Mouse (Mus musculus): ENCODE measurements at regions not wholly inside any gene's neighbourhood (a gene's known extent, or its start where the extent isn't known, plus 50 kb on each side); places are given as distances from the start of the nearest gene placed in this dataset.
A peak's percentile ranks its signal among the peaks of the same experiment; 100 is the strongest.

DNA sequence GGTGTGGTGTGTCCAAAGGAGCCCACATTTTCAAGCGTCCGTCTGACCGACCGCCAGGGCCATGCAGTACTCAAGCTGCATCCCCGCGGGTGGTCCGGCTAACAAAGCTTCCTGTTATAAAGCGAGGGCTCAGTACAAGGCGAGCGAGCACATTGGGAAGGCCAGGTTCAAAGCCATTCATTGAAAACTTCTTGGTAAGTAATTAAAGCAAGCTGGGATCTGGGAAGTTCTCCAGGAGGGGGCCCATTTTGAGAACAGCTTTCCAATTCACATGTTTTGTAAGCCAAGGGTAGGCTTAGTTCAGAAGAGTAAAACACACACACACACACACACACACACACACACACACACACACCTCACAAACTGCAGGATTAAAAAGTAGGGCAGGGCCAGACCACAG is 57.3 kb upstream of the Prep start:
- DNase-seq (ENCODE audit: low spot score in 2 of 2) = peak in 1 of 2 experiments; percentile 51

DNA sequence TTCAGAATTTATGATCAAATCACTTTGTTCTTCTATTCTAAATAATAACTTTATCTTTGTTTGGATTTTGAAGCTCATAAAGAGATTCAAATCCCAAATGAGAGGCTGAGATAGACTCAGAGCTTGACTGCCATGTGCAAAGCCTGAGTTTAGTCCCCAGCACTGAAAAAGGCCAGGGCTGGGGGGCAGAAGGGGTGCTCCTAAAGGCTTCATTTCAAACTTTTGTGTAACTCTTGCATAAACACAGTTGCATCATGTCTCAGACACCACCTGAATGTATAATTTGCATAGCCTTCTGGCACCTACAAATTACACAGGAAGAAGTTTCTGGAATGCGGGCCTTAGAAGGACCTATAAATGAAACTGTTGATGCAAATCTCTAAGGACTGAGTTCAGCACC is 57.8 kb upstream of the Prep start:
- no peak for DNase-seq (ENCODE audit: low spot score in 2 of 2)

DNA sequence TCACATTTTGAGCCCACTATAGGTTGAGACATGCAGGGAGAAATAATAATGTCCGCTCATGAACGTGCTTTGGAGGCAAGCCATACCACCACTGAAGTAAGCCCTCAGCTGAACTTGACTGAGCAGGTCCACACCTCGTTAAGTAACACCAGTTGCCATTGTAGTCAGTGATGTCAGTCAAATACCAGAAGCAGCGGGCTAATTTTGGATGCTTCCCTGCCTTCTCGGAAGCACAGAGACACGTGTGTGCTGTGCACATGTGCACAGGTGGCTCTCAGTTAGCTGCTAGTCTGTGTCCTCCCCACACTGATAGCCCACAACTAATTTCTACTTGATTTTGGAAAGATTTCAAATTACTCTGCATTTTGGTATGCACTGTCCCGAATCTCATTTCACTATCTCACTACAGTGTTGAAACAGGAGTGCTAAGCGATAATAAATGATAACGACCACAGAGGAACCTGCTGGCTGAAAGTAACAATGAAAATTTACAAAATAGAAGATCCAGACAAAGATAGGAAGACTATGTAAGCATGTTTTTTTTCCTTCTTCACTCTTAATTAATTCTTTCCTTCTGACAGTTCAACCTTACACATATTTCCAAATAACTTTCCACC is 62.9 kb upstream of the Prep start:
- DNase-seq (ENCODE audit: low spot score in 2 of 2) = no peak

DNA sequence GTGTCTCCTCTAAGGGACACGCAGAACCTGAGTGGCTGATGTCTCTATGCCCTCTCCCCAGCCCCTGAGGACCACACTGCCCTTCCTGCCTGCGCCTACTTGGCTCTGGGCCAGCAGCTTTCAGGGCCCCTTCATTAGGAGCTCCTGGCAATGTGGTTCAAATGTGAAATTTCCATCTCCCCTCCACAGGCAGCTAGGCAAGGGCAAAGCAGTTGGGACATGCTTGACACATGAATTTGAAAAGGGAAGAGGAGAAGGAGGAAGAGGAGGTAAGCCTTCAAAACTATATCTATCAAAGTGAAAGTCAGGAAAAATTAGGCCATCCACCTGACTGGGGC is 63.7 kb upstream of the Prep start:
- no peak for DNase-seq (ENCODE audit: low spot score in 2 of 2)

DNA sequence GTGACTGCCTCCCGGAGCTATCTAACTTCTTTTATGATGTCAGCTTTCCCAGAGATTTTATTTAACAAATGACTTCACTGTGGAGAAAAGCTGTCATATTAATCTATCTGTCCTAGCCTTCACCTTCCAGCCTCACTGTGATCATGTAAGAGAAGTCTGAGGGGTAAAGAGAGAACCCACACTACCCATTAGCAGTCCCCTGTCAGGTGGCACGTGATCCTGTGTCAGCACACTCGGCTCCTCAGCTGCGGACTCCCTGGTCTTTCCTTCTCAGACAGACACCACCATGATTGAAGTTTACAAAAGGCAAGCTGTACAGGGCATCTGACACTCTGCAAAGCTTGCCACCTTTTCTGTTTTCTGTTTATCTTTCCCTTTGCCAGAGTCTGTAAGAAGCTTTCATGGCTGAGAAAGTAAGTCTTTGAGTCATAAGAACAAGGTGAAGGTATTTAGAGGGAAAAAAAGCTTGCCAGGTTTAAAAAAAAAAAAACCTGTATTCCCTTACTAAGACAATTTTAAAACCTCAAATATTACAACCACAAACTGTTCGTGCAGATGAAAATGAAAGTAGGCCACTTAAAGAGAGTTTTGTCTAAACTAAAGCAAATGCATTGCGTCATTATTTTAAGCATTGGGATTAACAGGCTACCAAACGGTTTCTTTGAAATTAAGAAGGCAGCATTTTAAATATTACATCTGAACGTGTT is 64.2 kb upstream of the Prep start:
- DNase-seq (ENCODE audit: low spot score in 2 of 2) = no peak

DNA sequence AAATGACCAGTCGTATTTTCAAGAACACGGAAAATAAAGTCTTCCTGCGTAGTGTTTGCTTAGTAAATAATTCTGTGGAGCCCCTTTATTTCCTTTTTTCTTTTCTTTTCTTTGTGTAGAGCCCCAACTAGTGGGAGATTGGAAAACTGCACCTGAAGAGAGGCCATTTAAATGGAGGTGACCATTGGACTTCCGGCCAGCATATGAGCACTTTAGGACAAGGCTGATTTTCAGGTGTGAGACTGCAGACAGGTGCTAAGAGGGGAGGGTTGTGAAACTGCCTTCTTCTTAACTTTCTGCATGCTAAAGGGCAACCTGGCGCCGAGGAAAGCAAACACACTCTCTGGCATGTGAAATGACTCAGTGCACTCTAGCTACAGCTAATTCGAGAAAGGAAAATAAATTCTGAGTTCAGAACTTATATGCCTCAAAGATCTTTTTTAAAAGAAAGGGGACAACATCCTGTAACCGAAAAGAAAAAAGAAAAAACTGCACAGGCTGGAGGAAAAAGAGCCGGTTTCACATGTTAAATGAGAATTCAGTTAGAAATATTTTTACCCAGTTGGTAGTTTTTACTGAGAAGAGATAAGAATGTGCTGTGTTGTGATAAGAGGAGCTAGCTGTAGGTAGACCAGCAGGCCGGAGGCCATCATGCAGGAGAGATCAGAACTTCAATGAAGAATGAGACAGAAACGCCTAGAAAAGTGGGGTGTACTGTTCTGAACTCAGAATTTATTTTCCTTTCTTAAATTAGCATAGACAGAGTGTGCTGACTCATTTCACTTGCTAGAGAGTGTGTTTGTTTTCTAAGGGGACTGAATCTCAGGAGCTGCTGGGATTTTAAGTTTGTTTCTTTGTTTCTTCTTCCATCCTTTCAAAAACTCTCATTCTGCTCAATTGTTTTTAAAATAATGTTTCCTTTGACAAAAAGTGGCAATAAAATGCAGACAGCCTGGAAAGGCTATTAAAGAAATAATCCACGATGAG is 65.8 kb upstream of the Prep start:
- peak in 1 of 2 experiments; percentile 63 for DNase-seq (ENCODE audit: low spot score in 2 of 2)

DNA sequence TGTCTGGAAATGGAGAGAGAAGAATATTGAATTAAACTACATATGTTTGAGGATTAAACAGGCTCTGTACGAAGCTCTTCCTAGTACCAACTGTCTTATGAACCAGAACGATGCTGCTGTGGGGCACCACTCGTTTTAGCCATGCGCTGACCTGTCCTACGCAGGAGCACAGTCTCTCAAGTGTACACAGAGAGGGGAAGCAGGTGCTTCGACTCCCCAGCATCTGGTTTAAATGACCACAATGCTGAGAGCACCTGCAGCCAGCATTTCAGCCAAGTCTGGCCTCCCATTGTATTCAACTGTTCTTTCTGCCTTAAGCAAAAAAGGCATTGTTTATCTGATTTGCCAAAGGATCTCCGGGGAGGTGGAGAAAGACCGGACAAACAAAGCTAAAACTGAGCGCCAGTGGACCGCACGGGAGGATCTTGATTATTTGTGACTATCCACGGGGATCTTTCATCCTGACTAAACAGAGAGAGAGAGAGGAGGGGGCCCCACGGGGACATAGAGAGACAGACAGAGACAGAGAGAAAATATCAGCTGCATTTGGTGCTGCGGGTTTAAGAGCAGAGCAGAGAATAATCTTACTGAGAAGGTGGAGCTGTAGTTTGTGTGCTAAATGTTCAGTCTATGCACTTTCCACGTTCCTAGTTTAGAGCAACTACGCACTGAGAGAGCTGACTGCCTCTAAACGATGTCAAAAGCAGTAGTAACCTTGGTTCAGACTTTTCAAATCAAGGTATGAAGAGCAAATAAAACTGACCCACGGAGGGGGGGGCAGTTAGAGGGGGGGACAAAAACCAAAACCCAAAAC is 66.8 kb upstream of the Prep start:
- DNase-seq (ENCODE audit: low spot score in 2 of 2) = no peak

DNA sequence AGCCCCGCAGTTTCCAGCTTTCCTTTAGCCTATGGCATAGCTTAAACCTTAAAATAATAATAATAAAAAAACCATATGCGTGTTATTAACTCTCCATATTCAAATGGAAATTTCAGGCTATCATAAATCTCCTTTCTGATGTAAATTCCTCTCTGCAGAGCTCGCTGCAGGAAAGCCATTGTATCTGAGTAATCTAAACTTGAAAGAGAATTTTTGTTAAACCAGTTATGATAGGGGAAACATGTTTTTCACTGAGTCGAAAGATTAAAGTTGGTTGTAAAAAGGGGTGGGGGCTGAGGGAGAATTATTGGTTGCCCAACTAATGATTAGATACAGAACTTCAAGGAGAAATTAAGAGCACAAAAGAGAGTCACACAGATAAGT is 69.1 kb upstream of the Prep start:
- no peak for DNase-seq (ENCODE audit: low spot score in 2 of 2)

DNA sequence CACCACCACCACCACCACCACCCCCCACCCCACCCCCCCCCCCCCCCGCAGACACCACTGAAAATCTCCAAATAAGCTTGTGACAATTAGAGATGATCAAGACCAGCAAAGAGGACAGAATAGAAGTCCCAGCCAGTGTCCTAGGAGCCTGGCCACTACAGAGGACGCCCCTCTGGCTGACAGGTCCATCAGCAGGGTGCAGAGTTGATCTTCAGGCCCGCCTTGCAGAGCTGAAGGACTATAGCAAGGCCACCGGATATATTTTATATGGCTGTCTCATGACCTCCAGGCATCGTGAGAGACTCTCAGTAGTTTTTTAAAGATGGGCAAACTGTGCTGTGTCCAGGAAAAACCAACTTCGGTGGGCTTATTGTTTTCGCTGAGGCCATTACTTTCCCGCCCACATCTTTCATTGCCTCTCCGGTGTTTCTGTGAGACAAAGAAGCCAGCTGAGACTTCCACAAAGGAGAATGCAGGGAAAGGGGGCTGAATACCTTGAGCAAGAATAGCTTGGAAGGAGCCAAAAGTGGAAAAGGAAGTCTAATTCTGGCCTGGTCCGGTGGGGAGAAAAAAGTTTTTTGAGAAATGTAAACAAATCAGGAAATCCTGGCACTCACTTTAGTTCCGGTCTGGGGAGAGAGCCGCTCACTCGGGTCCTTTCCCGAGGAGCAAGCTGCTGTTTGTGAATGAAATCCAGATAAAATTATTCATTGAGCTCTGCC is 69.7 kb upstream of the Prep start:
- no peak for DNase-seq (ENCODE audit: low spot score in 2 of 2)

DNA sequence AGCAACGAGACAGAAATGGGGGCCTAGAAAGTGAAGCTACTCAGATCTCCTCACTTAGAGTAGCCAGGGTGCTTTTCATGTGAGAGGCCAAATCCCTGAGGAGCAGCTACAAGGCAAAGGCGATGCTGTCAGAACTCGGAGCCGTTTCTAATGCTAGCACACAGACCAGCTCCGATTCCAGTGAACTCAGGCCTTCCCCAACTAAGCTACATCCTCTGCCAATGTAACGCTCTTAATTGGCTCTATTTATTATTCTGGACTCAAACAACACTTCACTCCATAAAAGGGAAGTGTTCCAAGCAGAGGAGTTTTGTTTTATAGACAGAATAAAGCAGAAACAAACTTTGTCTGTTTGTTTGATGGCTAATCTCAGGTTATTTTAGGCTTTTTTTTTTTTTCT is 71.2 kb upstream of the Prep start:
- no peak for DNase-seq (ENCODE audit: low spot score in 2 of 2)

DNA sequence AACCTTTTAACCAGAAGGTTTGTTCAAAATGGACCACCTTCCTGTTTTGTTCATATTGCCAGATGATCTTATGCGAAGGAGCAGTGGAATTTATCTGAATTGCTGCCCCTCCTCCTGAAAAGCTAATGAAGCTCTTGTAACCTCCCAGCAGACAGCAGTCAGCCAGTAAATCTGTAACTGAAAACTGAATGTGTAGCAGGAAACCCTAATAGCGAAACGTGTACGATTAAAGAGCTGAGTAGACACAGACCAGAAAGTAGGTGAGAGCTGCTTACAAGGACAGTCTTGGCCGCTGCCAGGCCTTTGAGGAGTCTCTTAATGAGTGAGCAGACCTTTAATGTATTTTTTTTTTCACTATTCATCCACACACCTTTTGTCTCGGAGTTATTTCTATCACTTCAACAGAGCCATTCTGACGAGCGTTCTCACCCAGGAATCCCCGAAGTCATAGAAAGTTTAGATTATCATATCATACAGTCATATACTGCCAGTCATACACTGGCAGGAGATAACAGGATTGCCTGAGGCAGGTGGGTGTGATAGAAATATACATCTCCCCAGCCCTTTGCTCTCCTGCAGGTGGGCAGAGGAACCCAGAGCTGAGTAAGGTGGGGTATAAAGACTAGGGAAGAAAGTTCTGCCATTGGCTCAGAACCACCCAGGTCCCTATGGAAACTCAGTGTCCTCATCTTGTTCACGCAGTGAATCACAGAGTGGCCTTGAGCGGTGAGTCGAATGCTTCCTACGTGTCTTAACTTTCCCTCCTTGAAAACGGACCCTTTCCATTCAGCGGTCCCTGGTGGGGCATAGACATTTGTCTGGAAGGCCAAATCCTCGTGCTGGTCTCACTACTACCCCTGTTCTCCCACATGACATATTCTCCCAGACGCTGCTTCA is 72.4 kb upstream of the Prep start:
- DNase-seq (ENCODE audit: low spot score in 2 of 2) = no peak

DNA sequence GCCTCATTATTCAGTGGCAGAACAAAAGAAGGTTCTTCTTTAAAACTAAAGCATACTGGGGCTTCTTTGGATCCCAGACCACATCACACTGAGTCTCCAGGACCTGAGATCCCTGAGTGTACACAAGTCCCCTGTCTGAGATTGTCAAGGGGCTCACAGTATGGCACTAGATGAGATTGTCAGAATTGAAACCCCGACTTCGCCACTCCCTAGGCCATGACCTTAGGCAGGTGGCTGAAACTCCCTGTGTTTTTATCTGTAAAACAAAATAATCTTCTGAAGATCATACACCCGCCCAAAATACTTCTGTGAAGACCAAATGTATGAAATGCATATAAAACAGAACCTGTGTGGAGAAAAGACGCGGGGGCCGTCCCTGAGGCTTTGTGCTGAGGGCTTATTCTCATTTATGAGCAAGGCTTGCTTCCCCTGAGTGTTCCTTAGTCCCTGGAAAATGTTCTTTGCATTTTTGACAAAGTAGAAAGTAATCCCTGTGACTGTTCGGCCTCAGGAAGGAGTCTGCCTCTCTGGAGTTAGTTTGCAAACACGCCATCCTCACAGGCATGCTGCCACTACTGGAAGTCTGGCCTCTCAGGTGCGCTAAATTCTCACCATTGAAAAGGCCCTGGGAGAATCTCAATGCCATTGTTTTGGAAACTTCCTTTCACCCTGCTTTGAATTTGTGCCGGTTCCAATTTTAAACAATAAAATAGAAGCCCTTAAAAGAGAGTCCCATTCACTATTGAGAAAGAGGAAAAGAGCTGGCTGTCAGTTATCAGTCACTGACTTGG is 73.3 kb upstream of the Prep start:
- no peak for DNase-seq (ENCODE audit: low spot score in 2 of 2)

DNA sequence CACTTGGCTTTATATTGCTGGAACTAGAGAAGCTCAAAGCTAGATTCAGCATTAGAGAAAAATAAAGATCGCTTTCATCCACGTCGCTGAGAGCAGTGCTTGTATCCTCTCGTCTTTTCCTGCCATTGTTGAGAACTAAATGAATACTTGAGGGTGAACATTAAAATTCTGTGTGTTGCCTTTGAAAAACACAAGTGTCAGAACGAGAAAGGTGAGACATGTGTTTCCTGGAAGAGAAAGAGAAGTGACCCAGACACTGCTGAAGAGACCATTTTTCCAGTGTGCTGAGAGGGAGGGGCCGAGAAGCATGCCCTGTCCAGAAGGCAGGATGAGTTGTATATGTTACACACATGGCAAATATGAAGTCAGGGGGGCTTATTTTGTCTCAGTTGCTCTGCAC is 77.5 kb upstream of the Prep start:
- no peak for DNase-seq (ENCODE audit: low spot score in 2 of 2)

DNA sequence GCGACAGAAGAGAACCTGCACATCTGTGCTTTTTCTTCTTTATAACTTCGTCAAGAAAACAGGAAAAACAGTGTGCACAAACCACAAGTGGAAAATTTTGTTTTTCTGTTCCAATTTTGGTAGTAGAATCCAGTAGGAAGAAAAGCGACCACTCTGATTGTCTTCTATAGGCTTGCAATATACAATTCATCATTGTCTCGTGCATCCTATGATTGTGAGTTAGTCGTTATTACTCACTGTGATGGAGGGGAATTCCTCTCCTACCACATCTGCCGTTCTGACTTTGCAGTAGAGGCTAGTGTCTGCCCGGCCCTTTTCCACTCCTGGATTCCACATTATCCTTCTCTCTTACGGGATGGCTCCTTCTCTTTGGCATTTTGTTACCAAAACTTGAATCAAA is 78.2 kb upstream of the Prep start:
- no peak for DNase-seq (ENCODE audit: low spot score in 2 of 2)

DNA sequence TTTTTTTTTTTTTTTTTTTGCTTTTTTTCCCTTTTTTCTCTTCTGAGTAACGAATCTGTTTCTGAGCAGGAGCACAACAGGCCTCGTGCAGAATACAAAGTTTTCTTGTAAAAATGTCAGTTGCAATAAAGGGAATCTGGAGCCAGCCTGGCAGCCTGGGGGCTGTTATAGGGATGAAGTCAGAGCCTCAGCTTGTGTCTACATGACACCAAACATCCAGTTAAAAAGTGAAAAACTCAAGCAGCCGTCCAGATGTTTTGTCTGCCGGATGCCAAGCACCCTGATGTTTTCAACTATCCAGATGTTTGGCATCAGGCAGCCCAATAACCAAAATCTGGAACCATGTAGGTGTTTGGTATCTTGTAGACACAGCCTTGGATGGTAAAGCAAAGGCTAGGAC is 79.4 kb upstream of the Prep start:
- DNase-seq (ENCODE audit: low spot score in 2 of 2) = no peak

DNA sequence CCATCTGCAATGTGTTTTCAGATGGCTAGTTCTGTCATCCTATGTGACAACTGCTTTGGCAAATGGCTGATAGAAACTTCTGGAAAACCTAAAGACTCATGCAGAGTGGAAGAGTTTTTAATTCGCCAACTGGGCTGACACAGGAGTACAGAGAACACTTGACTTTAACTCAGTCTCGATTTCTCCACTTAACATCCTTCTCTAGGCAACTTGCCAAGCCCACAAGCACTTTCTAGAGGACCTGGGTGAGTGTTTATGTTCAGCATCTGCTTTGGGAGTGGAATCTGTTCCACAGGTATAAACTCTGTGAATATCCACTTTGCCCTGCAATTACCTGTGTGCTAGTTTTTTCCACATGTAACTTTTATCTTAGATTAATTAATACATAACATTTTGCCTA is 85.1 kb upstream of the Prep start:
- no peak for DNase-seq (ENCODE audit: low spot score in 2 of 2)

DNA sequence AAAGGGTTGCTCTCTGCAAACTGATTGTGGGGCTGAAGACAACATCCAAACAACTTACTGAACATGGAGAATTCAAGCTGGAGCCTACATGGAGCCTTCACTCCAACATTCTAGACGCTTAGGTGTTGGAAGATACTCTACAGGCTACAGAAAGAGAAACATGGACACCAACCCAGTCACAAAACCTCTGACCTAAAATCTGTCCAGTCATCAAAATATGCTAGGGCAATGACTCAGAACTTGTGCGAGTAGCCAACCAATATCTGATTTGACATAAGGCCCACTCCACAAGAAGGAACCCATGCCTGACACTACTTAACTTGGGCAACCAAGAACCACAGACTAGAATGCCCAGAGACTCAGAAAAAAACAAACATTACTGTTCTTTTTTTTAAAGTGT is 90.2 kb upstream of the Prep start:
- no peak for DNase-seq (ENCODE audit: low spot score in 2 of 2)

DNA sequence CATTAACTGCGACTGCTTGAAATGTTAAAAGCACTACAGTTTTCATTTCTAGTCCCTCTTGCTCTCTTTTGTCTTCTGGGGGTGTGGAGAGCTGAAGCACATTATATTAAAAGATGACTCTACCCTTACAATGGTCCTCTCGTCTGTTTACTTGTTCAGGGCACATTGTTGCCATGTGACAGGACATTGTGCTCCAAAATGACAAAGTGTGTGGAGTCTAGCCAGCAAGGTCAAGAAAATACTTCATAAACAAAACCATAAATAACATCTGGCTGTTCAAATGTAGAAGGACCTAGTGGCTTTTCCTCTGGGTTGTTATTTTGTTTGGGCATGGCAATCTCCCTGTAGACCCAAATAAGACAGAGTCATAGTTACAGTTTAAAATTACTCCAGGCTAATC is 95.1 kb upstream of the Prep start:
- DNase-seq (ENCODE audit: low spot score in 2 of 2) = no peak

DNA sequence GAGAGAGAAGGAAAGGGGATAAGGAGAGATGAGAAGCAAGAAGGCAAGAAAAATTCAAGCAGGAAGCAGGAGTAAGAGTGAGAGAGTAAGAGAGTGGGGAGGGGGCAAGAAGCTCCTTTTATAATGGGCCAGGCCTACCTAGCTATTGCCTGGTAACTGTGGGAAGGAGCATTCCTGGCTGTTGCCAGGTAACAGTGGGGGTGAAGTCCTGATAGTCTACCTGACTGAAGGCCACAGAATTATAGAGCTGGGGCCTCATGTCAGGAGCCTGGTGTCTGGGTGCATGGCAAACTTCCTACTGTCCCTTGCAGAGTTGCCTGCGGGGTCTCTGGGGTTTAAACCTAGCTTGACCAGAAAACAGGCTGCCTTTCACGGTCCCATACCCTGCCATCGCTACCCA is 107.0 kb upstream of the Prep start:
- DNase-seq (ENCODE audit: low spot score in 2 of 2) = no peak
